Mouse (Mus musculus) heart, adult 2 months (tissue): ENCODE measurements around the gene Trim44.

Experiments
- CTCF ChIP-seq: fragments of 200-600 bp; IDR thresholded peaks from 2 replicates; pipeline ENCODE4 v1.8.1; 2022; ENCODE audit warnings: antibody characterized with exemption, mild to moderate bottlenecking, moderate library complexity
- EP300 ChIP-seq: fragments of 200-500 bp; IDR thresholded peaks from 2 replicates; pipeline ENCODE4 v1.6.1; 2011; ENCODE audit warnings: low read depth, low read length, control low read depth; ENCODE audit not compliant: insufficient read depth
- POLR2A ChIP-seq: fragments of 200-500 bp; IDR thresholded peaks from 2 replicates; pipeline ENCODE4 v1.6.1; 2011; ENCODE audit warnings: mild to moderate bottlenecking, low read depth, low read length, control low read depth; ENCODE audit not compliant: insufficient read depth

DNA sequence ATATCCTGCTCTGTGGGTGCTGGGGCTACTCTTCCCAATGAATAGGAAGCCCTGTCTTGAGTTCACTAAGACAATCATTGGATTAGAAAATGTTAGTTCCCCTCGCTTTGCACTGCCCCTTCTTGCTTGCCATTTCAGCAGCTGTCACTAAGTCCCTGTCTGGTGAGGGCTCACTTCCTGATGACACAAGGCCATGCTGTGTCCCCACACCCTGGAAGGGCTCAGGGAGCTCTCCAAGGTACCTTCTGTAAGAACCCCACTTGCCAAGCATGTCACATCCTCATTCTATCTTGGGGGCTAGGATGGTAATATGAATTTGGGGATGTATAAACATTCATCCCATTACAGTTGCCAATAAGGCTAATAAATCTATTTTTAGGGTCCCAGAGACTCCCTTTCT, 129.7 kb downstream of the Trim44 start:
- TF ChIP-seq EP300 (no peak), CTCF (no peak), POLR2A (no peak)
